Mouse (Mus musculus) cerebellum, adult 18-20 months (tissue): ENCODE measurements around the gene Fgfr2.

ENCODE experiments used
- DNase-seq, 2 experiments: peaks; one replicate each; pipeline ENCODE4 v3.0.0; 2021

Gene Fgfr2

GRCm38 (mm10) chr7:130837941-130838657, 2285.1 kb downstream of the Fgfr2 start:
- DNase-seq, result peak; percentile 78 to 82

GRCm38 (mm10) chr7:130836066-130836465, 2287.1 kb downstream of the Fgfr2 start:
- DNase-seq, result no peak

- DNase-seq, result peak; percentile 39 to 47
Observed at GRCm38 (mm10) chr7:130834958-130835861, 2287.9 kb downstream of the Fgfr2 start.

- peak; percentile 56 to 77 for DNase-seq
Observed at GRCm38 (mm10) chr7:130834299-130834698, 2288.9 kb downstream of the Fgfr2 start.

GRCm38 (mm10) chr7:130831586-130831985, 2291.6 kb downstream of the Fgfr2 start:
- no peak for DNase-seq

GRCm38 (mm10) chr7:130828475-130828874, 2294.7 kb downstream of the Fgfr2 start:
- DNase-seq, result no peak

GRCm38 (mm10) chr7:130827844-130828403, 2295.2 kb downstream of the Fgfr2 start:
- no peak for DNase-seq

- DNase-seq, result peak; percentile 64 to 71
Observed at GRCm38 (mm10) chr7:130827431-130827830, 2295.7 kb downstream of the Fgfr2 start.

- DNase-seq, result no peak
Observed at GRCm38 (mm10) chr7:130826343-130826742, 2296.8 kb downstream of the Fgfr2 start.

- no peak for DNase-seq
Observed at GRCm38 (mm10) chr7:130823992-130824391, 2299.2 kb downstream of the Fgfr2 start.

GRCm38 (mm10) chr7:130819624-130820023, 2303.5 kb downstream of the Fgfr2 start:
- no peak for DNase-seq

GRCm38 (mm10) chr7:130818813-130819212, 2304.3 kb downstream of the Fgfr2 start:
- no peak for DNase-seq

GRCm38 (mm10) chr7:130816243-130816642, 2306.9 kb downstream of the Fgfr2 start:
- DNase-seq, result no peak

GRCm38 (mm10) chr7:130815601-130816000, 2307.5 kb downstream of the Fgfr2 start:
- DNase-seq, result no peak

- no peak for DNase-seq
Observed at GRCm38 (mm10) chr7:130812407-130812806, 2310.7 kb downstream of the Fgfr2 start.

GRCm38 (mm10) chr7:130810238-130810637, 2312.9 kb downstream of the Fgfr2 start:
- no peak for DNase-seq

- DNase-seq, result no peak
Observed at GRCm38 (mm10) chr7:130808694-130809093, 2314.5 kb downstream of the Fgfr2 start.

GRCm38 (mm10) chr7:130807749-130808148, 2315.4 kb downstream of the Fgfr2 start:
- DNase-seq, result peak; percentile 45 to 56

GRCm38 (mm10) chr7:130804991-130805390, 2318.2 kb downstream of the Fgfr2 start:
- no peak for DNase-seq

GRCm38 (mm10) chr7:130803251-130803825, 2319.8 kb downstream of the Fgfr2 start:
- no peak for DNase-seq

GRCm38 (mm10) chr7:130801811-130802210, 2321.3 kb downstream of the Fgfr2 start:
- DNase-seq, result no peak

GRCm38 (mm10) chr7:130800681-130801080, 2322.5 kb downstream of the Fgfr2 start:
- no peak for DNase-seq

GRCm38 (mm10) chr7:130799418-130799817, 2323.7 kb downstream of the Fgfr2 start:
- DNase-seq, result no peak
